Mouse (Mus musculus) hindbrain, embryonic 11.5 days (tissue): Measurements from ENCODE around the gene Cript. TPM values are rescaled to one million over a fixed set of nuclear protein-coding genes. Genes with fewer than 3 reads are reported as not detected.

Experiments used
- ATAC-seq: fragments of 200-750 bp; cut with Nextera tagmentation; 2 replicates; pipeline ENCODE4 v1.8.0; 2017; ENCODE audit warnings: mild to moderate bottlenecking, moderate TSS enrichment, moderate library complexity; ENCODE audit not compliant: low FRiP score
- DNase-seq: peaks from one replicate; pipeline ENCODE4 v3.0.0-alpha.2; 2015; ENCODE audit warnings: low spot score
- H3K27ac ChIP-seq: fragments of 300-500 bp; sonication (generic); 2 replicates; pipeline ENCODE4 v1.5.1; 2014; ENCODE audit warnings: mild to moderate bottlenecking, low read depth, low read length
- H3K27me3 ChIP-seq: fragments of 300-500 bp; sonication (generic); 2 replicates; pipeline ENCODE4 v1.6.1; 2014; ENCODE audit warnings: mild to moderate bottlenecking, low read length, moderate library complexity, mixed read lengths; ENCODE audit not compliant: control insufficient read depth, insufficient read depth
- H3K36me3 ChIP-seq: fragments of 300-500 bp; sonication (generic); 2 replicates; pipeline ENCODE4 v1.6.1; 2014; ENCODE audit warnings: mild to moderate bottlenecking, low read length, moderate library complexity, mixed read lengths; ENCODE audit not compliant: control insufficient read depth, insufficient read depth
- H3K4me1 ChIP-seq: fragments of 300-500 bp; sonication (generic); replicated peaks from 2 replicates; pipeline ENCODE4 v1.6.1; 2014; ENCODE audit warnings: low read length, mixed read lengths; ENCODE audit not compliant: control insufficient read depth, insufficient read depth
- H3K4me2 ChIP-seq: fragments of 300-500 bp; sonication (generic); replicated peaks from 2 replicates; pipeline ENCODE4 v1.6.1; 2014; ENCODE audit warnings: mild to moderate bottlenecking, low read depth, low read length
- H3K4me3 ChIP-seq: fragments of 300-500 bp; sonication (generic); 2 replicates; pipeline ENCODE4 v1.5.1; 2014; ENCODE audit warnings: low read depth, low read length
- H3K9ac ChIP-seq: fragments of 300-500 bp; sonication (generic); 2 replicates; pipeline ENCODE4 v1.6.1; 2014; ENCODE audit warnings: low read depth, low read length
- H3K9me3 ChIP-seq: fragments of 300-500 bp; sonication (generic); 2 replicates; pipeline ENCODE4 v1.6.1; 2016; ENCODE audit warnings: low read length; ENCODE audit not compliant: control insufficient read depth
- WGBS: fragments of 180-500 bp; shearing (Covaris S2); extraction: QIAGEN DNeasy Blood & Tissue Kit; methylation state at CpG from one replicate; pipeline ENCODE4 v1.1.7; 2014; 5-methylcytosine and 5-hydroxymethylcytosine counted together
- polyA plus RNA-seq: library from polyadenylated mRNA; unstranded; fragments of >200 nt; fragmentation: Nextera tagmentation; extraction: Ambion mirVana; gene quantifications from 2 replicates; pipeline ENCODE4 v1.2.1, GENCODE M21; 2014

Cript gene
- polyA plus RNA-seq, 1 experiment from 2014 or later: 226 TPM

DNA sequence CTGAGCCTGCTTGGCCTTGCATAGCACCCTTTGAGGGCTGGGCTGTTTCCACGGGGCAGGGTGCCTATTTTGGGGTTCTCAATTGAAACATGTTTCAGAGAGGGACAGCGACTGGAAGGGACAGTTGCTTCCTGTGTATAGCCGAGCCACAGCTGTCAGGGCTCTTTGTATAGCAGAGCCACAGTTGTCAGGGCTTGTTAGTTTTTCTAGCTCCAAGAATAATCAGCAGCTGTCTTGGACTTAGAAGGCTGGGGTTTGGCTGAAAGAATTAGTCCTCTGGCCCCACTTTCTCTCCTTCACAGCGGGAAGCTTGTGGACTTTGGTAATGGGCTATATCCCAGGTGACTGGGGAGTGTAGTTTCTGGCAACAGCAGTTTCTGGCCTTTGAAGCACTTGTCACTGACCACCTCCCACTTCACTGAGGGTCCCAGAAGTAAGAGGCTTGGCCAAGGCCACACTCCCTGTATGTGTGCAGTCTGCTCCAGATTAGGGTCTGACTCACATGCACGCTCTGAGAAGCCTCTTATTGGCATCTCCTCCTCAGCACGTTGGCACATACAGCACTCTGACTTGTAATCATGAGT is 36.7 kb upstream of the Cript start:
- H3K4me2 ChIP-seq: no peak overlapping the region
- no peak overlapping the region for H3K9ac ChIP-seq
- no peaks in the 10 kb centered on the region for H3K36me3 ChIP-seq
- ATAC-seq (no peak), DNase-seq (no peak)
- H3K27ac ChIP-seq: no peak overlapping the region
- WGBS: 67% methylated on average over 6 of the region's 6 CpGs
- no peaks in the 10 kb centered on the region; the same call in 1 of the 2 replicates for H3K4me1 ChIP-seq
- H3K27me3 ChIP-seq: no peaks in the 10 kb centered on the region
- no peaks in the 10 kb centered on the region for H3K9me3 ChIP-seq
- no peak overlapping the region for H3K4me3 ChIP-seq

DNA sequence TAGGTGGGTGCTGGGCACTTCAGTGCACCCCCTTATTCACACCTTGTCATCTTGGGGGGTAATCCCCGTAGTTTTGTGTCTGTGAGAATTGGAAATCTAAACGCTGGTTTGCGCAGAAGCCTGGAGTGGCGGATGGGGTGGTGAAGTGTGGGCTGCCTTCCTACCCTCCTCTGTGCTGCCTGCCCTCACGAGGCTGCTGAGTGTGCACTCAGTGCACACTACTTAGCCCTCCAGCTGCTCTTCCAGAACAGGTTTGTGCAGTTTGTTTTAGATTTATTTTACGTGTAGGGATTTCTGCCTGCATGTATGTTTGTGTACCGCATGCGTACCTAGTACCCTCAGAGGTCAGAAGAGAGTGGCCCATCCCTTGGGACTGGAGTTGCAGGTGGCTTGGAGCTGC is 34.0 kb upstream of the Cript start:
- no peak overlapping the region for H3K4me3 ChIP-seq
- WGBS: 96% methylated on average over 8 of the region's 8 CpGs
- H3K4me1 ChIP-seq: no peaks in the 10 kb centered on the region; the same call in 1 of the 2 replicates

DNA sequence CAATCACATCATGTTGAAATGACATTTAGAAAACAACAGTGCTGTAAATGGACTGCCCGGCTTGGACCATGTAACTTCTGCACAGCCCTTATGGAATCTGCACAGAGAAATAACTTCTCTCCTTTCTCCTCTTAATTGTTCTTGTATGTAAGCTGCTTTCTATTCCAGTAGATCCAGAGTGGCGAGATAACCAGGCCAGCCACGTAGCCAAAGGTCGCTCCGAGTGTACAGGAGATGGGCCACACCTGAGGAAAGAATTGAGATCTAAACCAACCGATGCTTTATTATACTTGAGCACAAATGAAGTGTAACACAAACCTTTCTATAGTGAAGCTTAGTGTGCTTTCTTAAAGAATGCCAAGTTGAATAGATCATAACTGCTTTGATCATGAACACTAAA is 28.0 kb upstream of the Cript start:
- ATAC-seq: no peak
- 95% methylated on average over 6 of the region's 6 CpGs for WGBS
- no peak overlapping the region for H3K27ac ChIP-seq
- no peaks in the 10 kb centered on the region for H3K36me3 ChIP-seq
- no peak overlapping the region for H3K4me2 ChIP-seq
- DNase-seq: no peak
- H3K4me1 ChIP-seq: no peaks in the 10 kb centered on the region
- no peaks in the 10 kb centered on the region for H3K9me3 ChIP-seq
- H3K9ac ChIP-seq: no peak overlapping the region
- no peaks in the 10 kb centered on the region for H3K27me3 ChIP-seq
- no peak overlapping the region for H3K4me3 ChIP-seq

More for the DNA sequence above, 34.0 kb upstream of the Cript start:
- Histone ChIP-seq H3K27me3 (no peaks in the 10 kb centered on the region), H3K36me3 (no peaks in the 10 kb centered on the region), H3K27ac (no peak overlapping the region), H3K4me2 (no peak overlapping the region), H3K9me3 (no peaks in the 10 kb centered on the region), H3K9ac (no peak overlapping the region)
- no peak for DNase-seq
- no peak for ATAC-seq

DNA sequence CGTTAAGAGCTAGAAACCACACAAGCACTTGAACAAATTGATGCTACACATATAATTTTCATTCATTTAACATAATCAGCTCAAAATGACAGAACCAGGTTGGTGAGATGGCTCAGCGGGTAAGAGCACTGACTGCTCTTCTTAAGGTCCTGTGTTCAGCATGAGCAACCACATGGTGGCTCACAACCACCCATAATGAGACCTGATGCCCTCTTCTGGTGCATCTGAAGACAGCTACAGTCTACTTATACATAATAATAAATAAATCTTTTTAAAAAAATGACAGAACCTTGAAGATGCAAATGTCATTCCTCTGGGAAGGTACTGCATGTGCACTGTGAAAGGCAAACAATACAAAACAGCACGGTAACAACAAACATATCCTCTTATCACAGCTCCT is 16.4 kb upstream of the Cript start:
- H3K27ac ChIP-seq: no peak overlapping the region
- no peak overlapping the region for H3K4me3 ChIP-seq
- H3K9me3 ChIP-seq: no peaks in the 10 kb centered on the region
- H3K4me2 ChIP-seq: no peak overlapping the region
- H3K4me1 ChIP-seq: no peaks in the 10 kb centered on the region
- no peak for ATAC-seq
- WGBS: 87% methylated on average over 3 of the region's 3 CpGs
- no peak overlapping the region for H3K9ac ChIP-seq
- H3K36me3 ChIP-seq: no peaks in the 10 kb centered on the region
- no peak for DNase-seq
- no peaks in the 10 kb centered on the region for H3K27me3 ChIP-seq

DNA sequence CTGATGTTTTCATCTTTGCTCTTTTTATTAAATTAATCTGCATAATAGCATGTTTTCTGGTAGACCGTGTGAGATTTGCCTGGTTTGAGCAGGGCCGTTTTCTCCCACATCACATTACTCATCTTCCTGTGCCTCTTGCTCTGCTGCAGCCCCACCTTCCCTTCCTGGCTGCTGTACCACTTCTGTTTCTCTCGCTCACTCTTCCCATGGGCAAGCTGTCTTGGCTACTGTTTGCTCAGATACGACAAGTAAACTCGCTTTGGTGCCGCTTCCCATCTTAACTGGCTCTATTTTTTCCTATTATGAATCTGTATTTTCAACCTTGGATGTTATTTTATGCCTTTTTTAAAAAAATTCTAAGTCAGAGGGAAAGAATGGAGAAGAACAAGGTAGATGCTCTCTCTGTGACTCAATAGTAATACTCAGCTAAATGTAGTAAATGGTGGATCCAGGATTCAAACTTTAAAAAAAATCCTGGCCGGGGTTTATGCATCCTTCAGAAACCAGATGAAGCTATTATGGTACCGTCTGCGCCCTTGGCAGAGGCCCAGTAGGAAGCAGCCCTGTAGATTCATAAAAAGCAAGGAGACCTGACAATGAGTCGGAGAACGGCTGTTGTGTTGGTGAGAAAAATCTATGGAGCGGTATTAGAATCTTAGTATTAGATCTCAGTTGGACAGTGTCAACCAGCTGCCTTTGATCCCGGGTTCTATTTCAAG is 13.9 kb upstream of the Cript start:
- Histone ChIP-seq H3K4me1 (no peaks in the 10 kb centered on the region), H3K27ac (no peak overlapping the region), H3K9me3 (no peaks in the 10 kb centered on the region), H3K4me2 (no peak overlapping the region), H3K27me3 (no peaks in the 10 kb centered on the region), H3K9ac (no peak overlapping the region), H3K36me3 (no peaks in the 10 kb centered on the region), H3K4me3 (no peak overlapping the region)
- DNase-seq: no peak
- 95% methylated on average over 13 of the region's 13 CpGs for WGBS
- no peak for ATAC-seq

DNA sequence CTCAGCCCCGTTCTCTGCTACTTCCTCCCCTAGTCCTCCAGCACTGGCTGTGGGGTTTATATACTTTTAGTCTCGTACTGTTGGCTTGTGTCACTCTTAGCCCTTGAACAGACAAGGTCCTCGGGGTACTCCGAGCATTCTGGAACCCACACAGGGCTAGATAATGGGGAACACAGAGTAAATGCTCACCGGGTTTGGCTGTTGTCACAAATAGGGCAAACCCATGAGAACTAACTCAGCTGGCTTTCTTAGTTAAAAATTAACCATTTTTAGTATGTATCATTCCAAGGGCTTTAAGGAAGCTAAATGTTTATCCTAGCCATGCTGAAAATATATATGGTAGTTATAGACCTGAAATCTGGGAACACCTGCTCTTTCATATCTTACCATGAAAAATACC is 5.7 kb upstream of the Cript start:
- Histone ChIP-seq H3K4me2 (no peak overlapping the region), H3K4me1 (no peaks in the 10 kb centered on the region), H3K9ac (no peak overlapping the region), H3K27ac (no peak overlapping the region), H3K9me3 (no peaks in the 10 kb centered on the region), H3K4me3 (no peak overlapping the region), H3K36me3 (no peaks in the 10 kb centered on the region), H3K27me3 (no peaks in the 10 kb centered on the region)
- DNase-seq (no peak), ATAC-seq (no peak)
- WGBS: 89% methylated on average over 5 of the region's 5 CpGs

DNA sequence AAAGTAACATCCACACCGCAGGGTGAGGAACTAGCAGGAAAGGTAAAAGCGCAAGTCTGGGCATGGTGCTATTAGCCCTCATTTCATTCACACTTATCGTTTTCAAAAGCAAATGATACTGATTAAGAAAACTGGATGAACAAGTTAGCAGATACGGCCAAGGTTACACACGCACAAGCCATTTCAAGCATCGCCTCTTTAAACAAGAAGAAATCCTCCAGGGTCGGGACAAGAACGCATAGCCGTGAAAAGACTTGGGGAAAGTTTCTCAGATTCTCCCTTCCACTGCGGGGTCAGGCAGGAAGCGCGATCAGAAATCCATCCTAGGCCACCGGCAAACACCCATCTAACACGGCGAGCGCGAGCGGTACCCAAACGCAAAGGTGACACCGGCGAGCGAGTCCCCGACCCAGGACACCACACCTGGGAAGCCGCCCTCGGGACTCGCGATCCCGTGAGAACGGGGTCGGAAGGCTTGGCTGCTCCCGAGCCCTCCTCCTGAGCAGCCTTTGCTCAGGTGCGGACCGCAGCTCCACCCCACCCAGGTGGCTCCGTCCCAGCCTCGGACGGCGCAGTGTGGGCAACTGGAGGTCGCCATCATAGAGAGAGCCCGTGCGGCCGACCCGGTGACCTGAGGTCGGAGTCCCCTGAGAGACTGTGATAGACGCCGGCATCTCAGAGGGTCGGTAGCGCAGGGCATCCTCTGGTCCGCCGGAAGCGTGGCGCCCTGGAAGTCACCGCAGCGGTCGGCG is 683 bp upstream of the Cript start:
- peak overlapping the region; percentile 79 for H3K4me3 ChIP-seq
- H3K4me2 ChIP-seq: peak overlapping the region; percentile 80
- H3K9ac ChIP-seq: peak overlapping the region; percentile 61
- no peaks in the 10 kb centered on the region for H3K27me3 ChIP-seq
- no peaks in the 10 kb centered on the region for H3K4me1 ChIP-seq
- DNase-seq (no peak), ATAC-seq (peak; percentile 83)
- H3K27ac ChIP-seq: no peak overlapping the region
- H3K36me3 ChIP-seq: 0 out of 2 replicates have a peak, but pooled peaks cover 4% of the 10 kb centered on the region
- 2% methylated on average over 55 of the region's 55 CpGs for WGBS
- no peaks in the 10 kb centered on the region for H3K9me3 ChIP-seq

DNA sequence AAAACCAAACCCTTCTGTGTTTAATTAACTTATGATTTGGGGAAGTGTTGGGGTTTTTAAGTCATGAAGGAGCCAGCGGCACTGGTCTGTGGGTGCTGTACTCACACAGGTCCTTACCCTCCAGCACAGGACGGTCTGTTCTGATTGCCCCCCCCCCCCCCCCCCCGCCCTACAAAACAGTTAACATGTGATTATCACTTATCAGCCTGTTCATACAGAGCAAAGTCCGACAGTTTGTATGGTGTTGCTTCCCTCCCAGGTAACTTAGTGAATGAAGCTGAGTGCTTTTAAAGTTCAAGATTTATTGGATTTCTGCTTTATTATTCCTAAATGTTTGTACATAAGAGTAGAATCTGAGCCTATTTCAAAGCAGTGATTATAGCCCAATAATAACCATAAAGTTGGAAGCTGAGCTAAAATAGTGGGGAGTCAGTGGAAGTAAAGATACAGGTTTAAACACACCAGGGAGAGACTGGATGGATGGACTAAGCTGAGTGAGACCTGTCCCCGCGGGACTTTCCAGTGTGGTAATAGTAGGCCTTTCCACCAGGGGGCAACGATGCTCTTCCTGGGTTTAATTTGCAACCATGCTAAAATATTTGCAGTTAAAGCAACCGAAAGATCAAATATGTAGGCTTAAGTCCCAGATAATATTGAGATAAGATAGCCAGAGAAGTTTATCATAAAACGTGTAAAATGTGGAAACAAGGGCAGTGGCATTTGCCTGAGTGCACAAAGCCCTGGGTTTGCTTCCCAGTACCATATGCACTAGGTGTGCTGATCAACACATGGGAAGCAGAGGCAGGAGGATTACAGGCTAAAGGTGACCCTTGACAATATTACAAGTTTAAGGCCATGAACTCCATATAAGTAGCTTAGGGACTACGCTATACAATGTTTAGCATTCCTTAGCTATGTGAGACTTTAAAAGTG is 11.1 kb downstream of the Cript start:
- Histone ChIP-seq H3K4me1 (no peaks in the 10 kb centered on the region), H3K27me3 (no peaks in the 10 kb centered on the region), H3K4me2 (no peak overlapping the region), H3K9ac (no peak overlapping the region), H3K9me3 (no peaks in the 10 kb centered on the region), H3K4me3 (no peak overlapping the region), H3K36me3 (no peaks in the 10 kb centered on the region), H3K27ac (no peak overlapping the region)
- peak; percentile 70 for DNase-seq
- 71% methylated on average over 10 of the region's 10 CpGs for WGBS
- no peak for ATAC-seq
